Comparison of ENCODE assay signal across 9 mouse cellular contexts in genomic region chr8:103913927-103914640, GRCm38 (mm10).
DNase-seq lines count a peak whose midpoint lies in the region; ATAC-seq and TF ChIP-seq lines count a peak whose summit lies in the region.
"Had no signal": no experiment of that assay in that cellular context is flagged by ENCODE, and none has a peak within 500 bp of the region (broad histone marks: within the 10 kb centered on the region; RNA-seq: fewer than 3 reads in every experiment).

No protein-coding gene starts in this region.

- H3K4me2 ChIP-seq in forebrain, postnatal 0 days (ENCODE audit: low read depth), result no peak overlapping the region
- H3K4me2 ChIP-seq in kidney, postnatal 0 days (ENCODE audit: low read length), result no peak overlapping the region
- no peak overlapping the region for H3K4me2 ChIP-seq in lung, embryonic 16.5 days (ENCODE audit: low read depth, low read length)

- peak; percentile 48; the same call in 1 of the 2 replicates for ATAC-seq in forebrain, postnatal 0 days
- ATAC-seq in kidney, postnatal 0 days (replicated peaks; ENCODE audit: low FRiP score, low read depth), result no peak
- peak; percentile 73 for ATAC-seq in lung, embryonic 16.5 days (ENCODE audit: low read depth)

- no peak for TF ChIP-seq POLR2A in cerebellum, adult 2 months (IDR thresholded peaks at IDR 0.05; ENCODE audit: borderline replicate concordance, insufficient read depth, low read length)

- no peak overlapping the region for H3K27ac ChIP-seq in cerebellum, adult 2 months (ENCODE audit: insufficient read depth, low read length)
- H3K27ac ChIP-seq in forebrain, postnatal 0 days (ENCODE audit: low read depth, low read length), result no peak overlapping the region
- H3K27ac ChIP-seq in kidney, postnatal 0 days, result no peak overlapping the region
- no peak overlapping the region for H3K27ac ChIP-seq in lung, embryonic 16.5 days (ENCODE audit: low read length)

- H3K4me3 ChIP-seq in cerebellum, adult 2 months (replicated peaks; ENCODE audit: insufficient read depth, low read depth, low read length), result no peak overlapping the region
- H3K4me3 ChIP-seq in forebrain, postnatal 0 days (ENCODE audit: low read depth, low read length), result no peak overlapping the region
- no peak overlapping the region for H3K4me3 ChIP-seq in kidney, postnatal 0 days (replicated peaks; ENCODE audit: low read depth, low read length)
- H3K4me3 ChIP-seq in lung, embryonic 16.5 days (ENCODE audit: low read length), result no peak overlapping the region
- H3K4me3 ChIP-seq: erythroblast, embryonic 14.5 days had no signal

- no peaks in the 10 kb centered on the region for H3K9me3 ChIP-seq in forebrain, postnatal 0 days (ENCODE audit: low read length)
- no peaks in the 10 kb centered on the region for H3K9me3 ChIP-seq in kidney, postnatal 0 days (replicated peaks; ENCODE audit: low read length)
- no peaks in the 10 kb centered on the region for H3K9me3 ChIP-seq in lung, embryonic 16.5 days (ENCODE audit: control insufficient read depth, low read length)

- H3K36me3 ChIP-seq in forebrain, postnatal 0 days (ENCODE audit: insufficient read depth), result no peaks in the 10 kb centered on the region
- no peaks in the 10 kb centered on the region for H3K36me3 ChIP-seq in kidney, postnatal 0 days (ENCODE audit: insufficient read depth, low read length)
- no peaks in the 10 kb centered on the region for H3K36me3 ChIP-seq in lung, embryonic 16.5 days (ENCODE audit: control insufficient read depth, insufficient read depth, low read length)

- no peaks in the 10 kb centered on the region for H3K4me1 ChIP-seq in cerebellum, adult 2 months (ENCODE audit: control insufficient read depth, insufficient read depth, low read length)
- H3K4me1 ChIP-seq in forebrain, postnatal 0 days (ENCODE audit: insufficient read depth), result no peaks in the 10 kb centered on the region
- no peaks in the 10 kb centered on the region for H3K4me1 ChIP-seq in kidney, postnatal 0 days (replicated peaks; ENCODE audit: insufficient read depth, low read length)
- 0 out of 2 replicates have a peak, but pooled peaks cover 2% of the 10 kb centered on the region for H3K4me1 ChIP-seq in lung, embryonic 16.5 days (replicated peaks; ENCODE audit: control insufficient read depth, insufficient read depth, low read length)

- TF ChIP-seq CTCF in cerebellum, adult 2 months (IDR thresholded peaks at IDR 0.05; ENCODE audit: borderline replicate concordance, insufficient read depth, low read depth, low read length), result no peak
- peak; percentile 60 for TF ChIP-seq CTCF in forebrain, postnatal 0 days (IDR thresholded peaks at IDR 0.05; ENCODE audit: low read depth)
- TF ChIP-seq CTCF in kidney, postnatal 0 days (IDR thresholded peaks at IDR 0.05; ENCODE audit: low read depth), result peak; percentile 64

- H3K9ac ChIP-seq in forebrain, postnatal 0 days, result no peak overlapping the region
- no peak overlapping the region for H3K9ac ChIP-seq in kidney, postnatal 0 days (ENCODE audit: low read depth, low read length)
- no peak overlapping the region for H3K9ac ChIP-seq in lung, embryonic 16.5 days (ENCODE audit: low read length)

- no peaks in the 10 kb centered on the region; the same call in 1 of the 2 replicates for H3K27me3 ChIP-seq in cerebellum, adult 2 months (ENCODE audit: control insufficient read depth, insufficient read depth, low read length)
- no peaks in the 10 kb centered on the region for H3K27me3 ChIP-seq in forebrain, postnatal 0 days (ENCODE audit: insufficient read depth, low read length)
- no peaks in the 10 kb centered on the region for H3K27me3 ChIP-seq in kidney, postnatal 0 days (ENCODE audit: insufficient read depth, low read length)
- H3K27me3 ChIP-seq in lung, embryonic 16.5 days (ENCODE audit: control insufficient read depth, insufficient read depth, low read depth, low read length), result no peaks in the 10 kb centered on the region

- DNase-seq in cerebellum, postnatal 14 days, result peak; percentile 22 to 31
- DNase-seq in cerebellum, adult 2 months, result no peak
- DNase-seq in Muller cell, postnatal 12 days (ENCODE audit: inconsistent ontology term), result peak; percentile 83
- peak; percentile 62 for DNase-seq in forebrain, postnatal 0 days
- peak; percentile 64 for DNase-seq in kidney, postnatal 0 days (ENCODE audit: low spot score)
- peak; percentile 44 for DNase-seq in right cerebral cortex, postnatal 14 days
- no peak for DNase-seq in cerebellum, adult 11 months

- whole genome bisulfite sequencing in cerebellum, adult 2 months, result 55% methylated on average over 6 of the region's 6 CpGs
- 40% methylated on average over 6 of the region's 6 CpGs for WGBS in forebrain, postnatal 0 days
- WGBS in kidney, postnatal 0 days, result 44% methylated on average over 6 of the region's 6 CpGs
- WGBS in lung, embryonic 16.5 days, result 31% methylated on average over 6 of the region's 6 CpGs

Comparison
In these comparisons a context has a peak if more than half of its experiments do, and no peak if none do; other contexts are left out.
1. DNase-seq: peak in cerebellum, postnatal 14 days (2 of 2), Muller cell, postnatal 12 days (single experiment), forebrain, postnatal 0 days (single experiment), kidney, postnatal 0 days (single experiment) and right cerebral cortex, postnatal 14 days (single experiment); none in cerebellum, adult 2 months (0 of 2) and cerebellum, adult 11 months (single experiment).